Mouse (Mus musculus) neutrophil, adult 5-6 weeks (primary cell): ENCODE measurements around the gene Psmb11. TPM values are rescaled to one million over a fixed set of nuclear protein-coding genes. Genes with fewer than 3 reads are reported as not detected.

Experiments
- ATAC-seq: fragments of 151-379, 151-347 bp; 2 replicates; pipeline ENCODE4 v1.8.0; 2017; ENCODE audit warnings: mild to moderate bottlenecking, moderate TSS enrichment; ENCODE audit not compliant: insufficient number of reproducible peaks, poor library complexity, low FRiP score, severe bottlenecking; ENCODE audit errors: extremely low read depth
- total RNA-seq: library from RNA; stranded (forward); fragments of 200-1000 nt; gene quantifications from 2 replicates; pipeline ENCODE4 v1.2.3, GENCODE M21; 2017

The Psmb11 gene
- total RNA-seq, 1 experiment from 2014 or later: 0.12 TPM

GRCm38 (mm10) chr14:54632252-54632651, 11.0 kb downstream of the Psmb11 start:
- no peak for ATAC-seq

- ATAC-seq: no peak
Measured at GRCm38 (mm10) chr14:54634182-54634581, 12.9 kb downstream of the Psmb11 start.

GRCm38 (mm10) chr14:54636954-54637353, 15.7 kb downstream of the Psmb11 start:
- ATAC-seq: 0 out of 2 replicates have a peak, but pooled peaks have one; percentile 21

GRCm38 (mm10) chr14:54638210-54638609, 17.0 kb downstream of the Psmb11 start:
- no peak for ATAC-seq

- no peak for ATAC-seq
Measured at GRCm38 (mm10) chr14:54640121-54640520, 18.9 kb downstream of the Psmb11 start.

GRCm38 (mm10) chr14:54640946-54641304, 19.7 kb downstream of the Psmb11 start, which contains the start of gene Gm17606:
Gm17606 (plus strand) TSS chr14:54640952.
- no peak for ATAC-seq

GRCm38 (mm10) chr14:54641305-54641969, 20.2 kb downstream of the Psmb11 start, which contains the start of gene Cdh24:
Cdh24 (minus strand) TSS chr14:54641364.
- ATAC-seq: peak; percentile 71

- ATAC-seq: no peak
Measured at GRCm38 (mm10) chr14:54642224-54642944, 21.2 kb downstream of the Psmb11 start.

GRCm38 (mm10) chr14:54643011-54643410, 21.8 kb downstream of the Psmb11 start:
- ATAC-seq: no peak

GRCm38 (mm10) chr14:54644294-54644693, 23.1 kb downstream of the Psmb11 start:
- no peak for ATAC-seq

GRCm38 (mm10) chr14:54646455-54646854, 25.2 kb downstream of the Psmb11 start:
- no peak for ATAC-seq

- no peak for ATAC-seq
Measured at GRCm38 (mm10) chr14:54646898-54647636, 25.8 kb downstream of the Psmb11 start.

- no peak for ATAC-seq
Measured at GRCm38 (mm10) chr14:54647900-54648299, 26.7 kb downstream of the Psmb11 start.

GRCm38 (mm10) chr14:54650621-54651454, 29.6 kb downstream of the Psmb11 start:
- peak; percentile 83 for ATAC-seq

- ATAC-seq: no peak
Measured at GRCm38 (mm10) chr14:54651556-54651955, 30.3 kb downstream of the Psmb11 start.

- ATAC-seq: no peak
Measured at GRCm38 (mm10) chr14:54652787-54653186, 31.6 kb downstream of the Psmb11 start.

- ATAC-seq: peak; percentile 76
Measured at GRCm38 (mm10) chr14:54653496-54653895, 32.3 kb downstream of the Psmb11 start.

- no peak for ATAC-seq
Measured at GRCm38 (mm10) chr14:54660009-54660408, 38.8 kb downstream of the Psmb11 start.
